7 mouse cellular contexts compared by ENCODE assay signal in genomic region chr10:81427327-81427726, GRCm38 (mm10). TPM values are rescaled to one million over a fixed set of nuclear protein-coding genes. Genes with fewer than 3 reads are reported as not detected.
A peak's percentile ranks its signal among the peaks of the same experiment; 100 is the strongest.
DNase-seq lines count a peak whose midpoint lies in the region; ATAC-seq and TF ChIP-seq lines count a peak whose summit lies in the region.

No protein-coding gene starts in this region.

- H3K27ac ChIP-seq in embryonic facial prominence, embryonic 10.5 days (replicated peaks) = no peak overlapping the region
- H3K27ac ChIP-seq in forebrain, embryonic 15.5 days (replicated peaks) = 0 out of 2 replicates have a peak overlapping the region, but pooled peaks have one; percentile 14
- no peak overlapping the region for H3K27ac ChIP-seq in liver, postnatal 0 days (ENCODE audit: low read depth)

- DNase-seq in layer of hippocampus, adult 9-11 months = peak; percentile 14
- no peak for DNase-seq in layer of hippocampus, adult 9-10 months (ENCODE audit: low spot score)
- no peak for DNase-seq in embryonic facial prominence, embryonic 10.5 days (ENCODE audit: low spot score)
- no peak for DNase-seq in liver, postnatal 0 days
- no peak for DNase-seq in thymus, postnatal 10 days (ENCODE audit: low spot score in 2 of 2)

- TF ChIP-seq EP300 in liver, postnatal 0 days (IDR thresholded peaks at IDR 0.05; ENCODE audit: low read depth) = no peak

- TF ChIP-seq CTCF in liver, postnatal 0 days (IDR thresholded peaks at IDR 0.05; ENCODE audit: low read depth) = no peak

- peak overlapping the region; percentile 56 for H3K4me3 ChIP-seq in embryonic facial prominence, embryonic 10.5 days
- peak overlapping the region; percentile 44 for H3K4me3 ChIP-seq in forebrain, embryonic 15.5 days
- no peak overlapping the region for H3K4me3 ChIP-seq in liver, postnatal 0 days (ENCODE audit: low read depth, low read length)

- peak overlapping the region; percentile 63 for H3K4me2 ChIP-seq in forebrain, embryonic 15.5 days (replicated peaks)
- H3K4me2 ChIP-seq in liver, postnatal 0 days (ENCODE audit: low read depth, low read length) = peak overlapping the region; percentile 78

- 0 out of 2 replicates have a peak overlapping the region, but pooled peaks have one; percentile 55 for H3K9ac ChIP-seq in forebrain, embryonic 15.5 days (replicated peaks)
- H3K9ac ChIP-seq in liver, postnatal 0 days (replicated peaks) = no peak overlapping the region

- 0 out of 2 replicates have a peak, but pooled peaks cover 4% of the 10 kb centered on the region for H3K9me3 ChIP-seq in embryonic facial prominence, embryonic 10.5 days
- H3K9me3 ChIP-seq in forebrain, embryonic 15.5 days = no peaks in the 10 kb centered on the region
- no peaks in the 10 kb centered on the region for H3K9me3 ChIP-seq in liver, postnatal 0 days (ENCODE audit: low read length)

- peaks cover 90% of the 10 kb centered on the region for H3K27me3 ChIP-seq in embryonic facial prominence, embryonic 10.5 days (replicated peaks; ENCODE audit: low read depth, poor library complexity, severe bottlenecking)
- peaks cover 7% of the 10 kb centered on the region; the same call in 1 of the 2 replicates for H3K27me3 ChIP-seq in forebrain, embryonic 15.5 days
- peaks cover 31% of the 10 kb centered on the region for H3K27me3 ChIP-seq in liver, postnatal 0 days (ENCODE audit: insufficient read depth, low read length)

- 32% methylated on average over 3 of the region's 3 CpGs for WGBS in embryonic facial prominence, embryonic 10.5 days
- 35% methylated on average over 3 of the region's 3 CpGs for WGBS in forebrain, embryonic 15.5 days
- WGBS in liver, postnatal 0 days (ENCODE audit: insufficient replicate concordance) = 53% methylated on average over 3 of the region's 3 CpGs

- no peaks in the 10 kb centered on the region for H3K36me3 ChIP-seq in embryonic facial prominence, embryonic 10.5 days (replicated peaks)
- H3K36me3 ChIP-seq in forebrain, embryonic 15.5 days = no peaks in the 10 kb centered on the region
- no peaks in the 10 kb centered on the region for H3K36me3 ChIP-seq in liver, postnatal 0 days (replicated peaks; ENCODE audit: insufficient read depth, low read length)

- H3K4me1 ChIP-seq in embryonic facial prominence, embryonic 10.5 days = peaks cover 54% of the 10 kb centered on the region
- H3K4me1 ChIP-seq in forebrain, embryonic 15.5 days = peaks cover 57% of the 10 kb centered on the region
- peaks cover 39% of the 10 kb centered on the region for H3K4me1 ChIP-seq in liver, postnatal 0 days (ENCODE audit: insufficient read depth)

- ATAC-seq in forebrain, embryonic 15.5 days (replicated peaks) = no peak
- ATAC-seq in liver, postnatal 0 days = no peak
- no peak for ATAC-seq in CD4-positive, CD25-positive, alpha-beta regulatory T cell, adult 4 months

RNA-seq across cellular contexts. Expression of gene Nfic, which starts 28.1 kb away (rescaled TPM):
- polyA plus RNA-seq in embryonic facial prominence, embryonic 10.5 days (2016; fragmentation: Nextera tagmentation; extraction: Ambion mirVana) = 12.5 and 20.2 TPM in 2 replicates
- polyA plus RNA-seq in forebrain, embryonic 15.5 days (2015; fragmentation: Nextera tagmentation; extraction: Ambion mirVana) = 24.2 and 29.4 TPM in 2 replicates
- 19.6 and 21.1 TPM in 2 replicates for polyA plus RNA-seq in liver, postnatal 0 days (2015; fragmentation: Nextera tagmentation; extraction: Ambion mirVana)
- 10 to 100 TPM; 14.2 to 19.2 TPM for polyA plus RNA-seq in CD4-positive, CD25-positive, alpha-beta regulatory T cell, adult 4 months (2017; shearing (Covaris generic))

RNA-seq across cellular contexts. Expression of gene Smim24, which starts 34.5 kb away (rescaled TPM):
- 2.0 and 2.8 TPM in 2 replicates for polyA plus RNA-seq in embryonic facial prominence, embryonic 10.5 days (2016; fragmentation: Nextera tagmentation; extraction: Ambion mirVana)
- 1.2 and 1.8 TPM in 2 replicates for polyA plus RNA-seq in forebrain, embryonic 15.5 days (2015; fragmentation: Nextera tagmentation; extraction: Ambion mirVana)
- 1.7 and 2.0 TPM in 2 replicates for polyA plus RNA-seq in liver, postnatal 0 days (2015; fragmentation: Nextera tagmentation; extraction: Ambion mirVana)
- polyA plus RNA-seq in CD4-positive, CD25-positive, alpha-beta regulatory T cell, adult 4 months (2017; shearing (Covaris generic)) = 10 to 100 TPM in 1 of 2 experiments, 1 to 10 TPM in 1; 9.0 to 10.8 TPM

RNA-seq across cellular contexts. Expression of gene Gm48552, which starts 38.5 kb away (rescaled TPM):
- 1.8 and 3.1 TPM in 2 replicates for polyA plus RNA-seq in embryonic facial prominence, embryonic 10.5 days (2016; fragmentation: Nextera tagmentation; extraction: Ambion mirVana)
- polyA plus RNA-seq in forebrain, embryonic 15.5 days (2015; fragmentation: Nextera tagmentation; extraction: Ambion mirVana) = 2.9 and 3.1 TPM in 2 replicates
- polyA plus RNA-seq in liver, postnatal 0 days (2015; fragmentation: Nextera tagmentation; extraction: Ambion mirVana) = not detected in 2 replicates
- 1 to 10 TPM in 1 of 2 experiments, under 1 TPM in 1; 0.71 to 2.3 TPM for polyA plus RNA-seq in CD4-positive, CD25-positive, alpha-beta regulatory T cell, adult 4 months (2017; shearing (Covaris generic))

RNA-seq across cellular contexts. Expression of gene Gm48551, which starts 43.1 kb away (rescaled TPM):
- polyA plus RNA-seq in embryonic facial prominence, embryonic 10.5 days (2016; fragmentation: Nextera tagmentation; extraction: Ambion mirVana) = 2.7 TPM in 2 replicates
- polyA plus RNA-seq in forebrain, embryonic 15.5 days (2015; fragmentation: Nextera tagmentation; extraction: Ambion mirVana) = 5.4 and 6.6 TPM in 2 replicates
- 0.40 and 0.70 TPM in 2 replicates for polyA plus RNA-seq in liver, postnatal 0 days (2015; fragmentation: Nextera tagmentation; extraction: Ambion mirVana)
- polyA plus RNA-seq in CD4-positive, CD25-positive, alpha-beta regulatory T cell, adult 4 months (2017; shearing (Covaris generic)) = 1 to 10 TPM; 2.2 to 3.7 TPM

RNA-seq across cellular contexts. Expression of gene Dohh, which starts 43.1 kb away (rescaled TPM):
- 105 and 109 TPM in 2 replicates for polyA plus RNA-seq in embryonic facial prominence, embryonic 10.5 days (2016; fragmentation: Nextera tagmentation; extraction: Ambion mirVana)
- polyA plus RNA-seq in forebrain, embryonic 15.5 days (2015; fragmentation: Nextera tagmentation; extraction: Ambion mirVana) = 88.2 and 89.0 TPM in 2 replicates
- polyA plus RNA-seq in liver, postnatal 0 days (2015; fragmentation: Nextera tagmentation; extraction: Ambion mirVana) = 39.3 and 42.1 TPM in 2 replicates
- 10 to 100 TPM in 1 of 2 experiments, 1 to 10 TPM in 1; 9.4 to 13.9 TPM for polyA plus RNA-seq in CD4-positive, CD25-positive, alpha-beta regulatory T cell, adult 4 months (2017; shearing (Covaris generic))
